20 mouse cellular contexts compared by ENCODE assay signal in genomic region chr10:33940702-33941101, GRCm38 (mm10). TPM values are rescaled to one million over a fixed set of nuclear protein-coding genes. Genes with fewer than 3 reads are reported as not detected.
DNase-seq lines count a peak whose midpoint lies in the region; ATAC-seq and TF ChIP-seq lines count a peak whose summit lies in the region.
"Had no signal": no experiment of that assay in that cellular context is flagged by ENCODE, and none has a peak within 500 bp of the region (broad histone marks: within the 10 kb centered on the region; RNA-seq: fewer than 3 reads in every experiment).

No protein-coding gene starts in this region.

- no peaks in the 10 kb centered on the region; the same call in 1 of the 2 replicates for H3K79me2 ChIP-seq in liver, adult 2 months (ENCODE audit: control insufficient read depth, insufficient read depth, low read length)

- H3K4me3 ChIP-seq in liver, adult 2 months (ENCODE audit: insufficient read depth, low read depth, low read length): no peak overlapping the region
- no peak overlapping the region for H3K4me3 ChIP-seq in liver, embryonic 11.5 days (ENCODE audit: low read depth, low read length)
- no peak overlapping the region for H3K4me3 ChIP-seq in ES-Bruce4 (ENCODE audit: low read depth, low read length)
- no peak overlapping the region for H3K4me3 ChIP-seq in hindbrain, embryonic 11.5 days (ENCODE audit: low read depth, low read length)
- H3K4me3 ChIP-seq: forebrain, embryonic 13.5 days; heart, embryonic 10.5 days; left cerebral cortex, adult 2 months; midbrain, embryonic 13.5 days; myocyte; neural tube, embryonic 15.5 days had no signal

- ATAC-seq in liver, embryonic 11.5 days (replicated peaks; ENCODE audit: low FRiP score): no peak
- no peak for ATAC-seq in hindbrain, embryonic 11.5 days (ENCODE audit: low FRiP score)
- ATAC-seq: forebrain, embryonic 13.5 days; midbrain, embryonic 13.5 days had no signal

- no peak overlapping the region for H3K9ac ChIP-seq in liver, adult 2 months (ENCODE audit: low read depth, low read length)
- no peak overlapping the region for H3K9ac ChIP-seq in liver, embryonic 11.5 days (ENCODE audit: low read depth, low read length)
- H3K9ac ChIP-seq in ES-Bruce4 (ENCODE audit: low read depth, poor library complexity, severe bottlenecking): no peak overlapping the region
- no peak overlapping the region for H3K9ac ChIP-seq in hindbrain, embryonic 11.5 days (ENCODE audit: low read depth, low read length)
- H3K9ac ChIP-seq: forebrain, embryonic 13.5 days; liver, embryonic 14.5 days; midbrain, embryonic 13.5 days; neural tube, embryonic 15.5 days had no signal

- no peaks in the 10 kb centered on the region for H3K27me3 ChIP-seq in liver, adult 2 months (ENCODE audit: control insufficient read depth, insufficient read depth, low read length)
- no peaks in the 10 kb centered on the region for H3K27me3 ChIP-seq in liver, embryonic 11.5 days (replicated peaks; ENCODE audit: control insufficient read depth, insufficient read depth, low read length)
- no peaks in the 10 kb centered on the region for H3K27me3 ChIP-seq in ES-Bruce4 (ENCODE audit: control insufficient read depth, insufficient read depth, low read length, poor library complexity, severe bottlenecking)
- no peaks in the 10 kb centered on the region for H3K27me3 ChIP-seq in hindbrain, embryonic 11.5 days (ENCODE audit: control insufficient read depth, insufficient read depth, low read length)
- H3K27me3 ChIP-seq: forebrain, embryonic 13.5 days; midbrain, embryonic 13.5 days; neural tube, embryonic 15.5 days had no signal

- H3K4me1 ChIP-seq in liver, adult 2 months (ENCODE audit: control insufficient read depth, insufficient read depth, low read length): peaks cover 2% of the 10 kb centered on the region; the same call in 1 of the 2 replicates
- H3K4me1 ChIP-seq in liver, embryonic 11.5 days (replicated peaks; ENCODE audit: control insufficient read depth, insufficient read depth, low read length): no peaks in the 10 kb centered on the region
- H3K4me1 ChIP-seq in ES-Bruce4 (ENCODE audit: control insufficient read depth, insufficient read depth, low read length): no peaks in the 10 kb centered on the region
- H3K4me1 ChIP-seq in hindbrain, embryonic 11.5 days (replicated peaks; ENCODE audit: control insufficient read depth, insufficient read depth, low read length): no peaks in the 10 kb centered on the region
- H3K4me1 ChIP-seq: forebrain, embryonic 13.5 days; heart, embryonic 10.5 days had no signal

- no peak overlapping the region for H3K27ac ChIP-seq in liver, adult 2 months (replicated peaks; ENCODE audit: insufficient read depth, low read depth, low read length)
- H3K27ac ChIP-seq in liver, embryonic 11.5 days (ENCODE audit: low read depth, low read length): no peak overlapping the region
- H3K27ac ChIP-seq in ES-Bruce4 (ENCODE audit: insufficient read depth, low read length): 0 out of 2 replicates have a peak overlapping the region, but pooled peaks have one; percentile 28
- H3K27ac ChIP-seq in hindbrain, embryonic 11.5 days (ENCODE audit: low read depth, low read length): no peak overlapping the region
- H3K27ac ChIP-seq: forebrain, embryonic 13.5 days; heart, embryonic 10.5 days; left cerebral cortex, adult 2 months; liver, embryonic 14.5 days; midbrain, embryonic 13.5 days; neural tube, embryonic 15.5 days had no signal

- H3K36me3 ChIP-seq in liver, adult 2 months (ENCODE audit: control insufficient read depth, insufficient read depth, low read length): peaks cover 50% of the 10 kb centered on the region
- H3K36me3 ChIP-seq in liver, embryonic 11.5 days (ENCODE audit: control insufficient read depth, insufficient read depth, low read length): peaks cover 18% of the 10 kb centered on the region; the same call in 1 of the 2 replicates
- no peaks in the 10 kb centered on the region; the same call in 1 of the 2 replicates for H3K36me3 ChIP-seq in ES-Bruce4 (ENCODE audit: control insufficient read depth, insufficient read depth, low read length, poor library complexity, severe bottlenecking)
- 0 out of 2 replicates have a peak, but pooled peaks cover 3% of the 10 kb centered on the region for H3K36me3 ChIP-seq in hindbrain, embryonic 11.5 days (ENCODE audit: control insufficient read depth, insufficient read depth, low read length)

- TF ChIP-seq CTCF in liver, adult 2 months (IDR thresholded peaks at IDR 0.05; ENCODE audit: low read depth, low read length): no peak
- TF ChIP-seq CTCF in ES-Bruce4 (IDR thresholded peaks at IDR 0.05; ENCODE audit: low read depth, low read length): no peak

- peak; percentile 29 for DNase-seq in liver, adult 2 months (ENCODE audit: extremely low read depth, low read depth, low spot score)
- no peak for DNase-seq in liver, embryonic 11.5 days (ENCODE audit: low spot score)
- DNase-seq in adipocyte (ENCODE audit: low spot score): peak; percentile 25
- peak; percentile 11 to 17 for DNase-seq in kidney, postnatal 36 days
- DNase-seq in spleen, postnatal 10 days (ENCODE audit: low spot score in 2 of 2): no peak
- no peak for DNase-seq in hindbrain, embryonic 11.5 days (ENCODE audit: low spot score)
- DNase-seq: cerebellum, postnatal 10 days; gastrocnemius, postnatal 25 days; heart, postnatal 10 days; thymus, postnatal 4 days had no signal

- no peak overlapping the region for H3K4me2 ChIP-seq in liver, embryonic 11.5 days
- H3K4me2 ChIP-seq in hindbrain, embryonic 11.5 days (replicated peaks; ENCODE audit: low read depth, low read length): no peak overlapping the region
- H3K4me2 ChIP-seq: forebrain, embryonic 13.5 days; midbrain, embryonic 13.5 days; neural tube, embryonic 15.5 days had no signal

- TF ChIP-seq EP300 in ES-Bruce4 (IDR thresholded peaks at IDR 0.05; ENCODE audit: insufficient read depth, low read depth, low read length): no peak

- no peaks in the 10 kb centered on the region for H3K9me3 ChIP-seq in liver, embryonic 11.5 days (ENCODE audit: control insufficient read depth, low read length)
- H3K9me3 ChIP-seq in ES-Bruce4 (replicated peaks; ENCODE audit: control insufficient read depth, insufficient read depth, low read length, poor library complexity, severe bottlenecking): no peaks in the 10 kb centered on the region
- no peaks in the 10 kb centered on the region for H3K9me3 ChIP-seq in hindbrain, embryonic 11.5 days (ENCODE audit: control insufficient read depth, low read length)
- H3K9me3 ChIP-seq: forebrain, embryonic 13.5 days; heart, embryonic 10.5 days; midbrain, embryonic 13.5 days; neural tube, embryonic 15.5 days had no signal

- no peak for TF ChIP-seq POLR2A in liver, adult 2 months (IDR thresholded peaks at IDR 0.05; ENCODE audit: extremely low read depth, insufficient read depth, low read length)
- TF ChIP-seq POLR2A in ES-Bruce4 (IDR thresholded peaks at IDR 0.05; ENCODE audit: insufficient read depth, low read length): no peak

RNA-seq across cellular contexts. Expression of gene Zup1, which starts 10.4 kb away (rescaled TPM):
- 8.0 and 10.8 TPM in 2 replicates for total RNA-seq in liver, adult 2 months (2014; rRNA removed)
- 2.2 and 2.3 TPM in 2 replicates for polyA plus RNA-seq in liver, adult 2 months (2012; rRNA removed)
- polyA plus RNA-seq in liver, embryonic 11.5 days (2014; fragmentation: Nextera tagmentation; extraction: Ambion mirVana): 15.0 and 16.6 TPM in 2 replicates
- polyA plus RNA-seq in ES-Bruce4 (2011; ENCODE audit: insufficient read depth, insufficient read length, low read depth, missing spikeins): 21.6 and 22.9 TPM in 2 replicates
- polyA plus RNA-seq in hindbrain, embryonic 11.5 days (2014; fragmentation: Nextera tagmentation; extraction: Ambion mirVana): 24.9 and 27.9 TPM in 2 replicates

RNA-seq across cellular contexts. Expression of gene Rsph4a, which starts 35.8 kb away (rescaled TPM):
- total RNA-seq in liver, adult 2 months (2014; rRNA removed): 0.27 and 1.1 TPM in 2 replicates
- polyA plus RNA-seq in liver, adult 2 months (2012; rRNA removed): 0.25 and 0.43 TPM in 2 replicates
- polyA plus RNA-seq in liver, embryonic 11.5 days (2014; fragmentation: Nextera tagmentation; extraction: Ambion mirVana): 0.04 TPM in 1 of 2 replicates, not detected in the other
- 0.18 TPM in 1 of 2 replicates, not detected in the other for polyA plus RNA-seq in ES-Bruce4 (2011; ENCODE audit: insufficient read depth, insufficient read length, low read depth, missing spikeins)
- 1.2 and 1.4 TPM in 2 replicates for polyA plus RNA-seq in hindbrain, embryonic 11.5 days (2014; fragmentation: Nextera tagmentation; extraction: Ambion mirVana)
- total RNA-seq: gastrocnemius, postnatal 25 days; heart, postnatal 10 days; megakaryocyte progenitor cell, adult 5-6 weeks had no signal
- polyA plus RNA-seq: heart, embryonic 10.5 days; limb, embryonic 11.5 days; liver, embryonic 14.5 days had no signal

Comparison
In these comparisons a context has a peak if more than half of its experiments do, and no peak if none do; other contexts are left out.
1. DNase-seq: peak in liver, adult 2 months (single experiment), adipocyte (single experiment) and kidney, postnatal 36 days (2 of 2); none in liver, embryonic 11.5 days (single experiment), spleen, postnatal 10 days (0 of 2) and hindbrain, embryonic 11.5 days (single experiment).